Mouse (Mus musculus) kidney, embryonic 15.5 days (tissue): ENCODE measurements around the gene Enkd1. TPM values are rescaled to one million over a fixed set of nuclear protein-coding genes. Genes with fewer than 3 reads are reported as not detected.

Source experiments
- ATAC-seq: fragments of 200-750 bp; cut with Nextera tagmentation; replicated peaks from 2 replicates; pipeline ENCODE4 v1.8.0; 2017; ENCODE audit warnings: moderate TSS enrichment; ENCODE audit not compliant: low FRiP score
- H3K27ac ChIP-seq: fragments of 300-500 bp; sonication (generic); 2 replicates; pipeline ENCODE4 v1.5.1; 2015; ENCODE audit warnings: mild to moderate bottlenecking, inconsistent platforms
- H3K27me3 ChIP-seq: fragments of 300-500 bp; sonication (generic); 2 replicates; pipeline ENCODE4 v1.6.1; 2015; ENCODE audit warnings: inconsistent platforms
- H3K36me3 ChIP-seq: fragments of 300-500 bp; sonication (generic); 2 replicates; pipeline ENCODE4 v1.6.1; 2015; ENCODE audit warnings: inconsistent platforms
- H3K4me1 ChIP-seq: fragments of 300-500 bp; sonication (generic); 2 replicates; pipeline ENCODE4 v1.6.1; 2015; ENCODE audit warnings: inconsistent platforms
- H3K4me2 ChIP-seq: fragments of 300-500 bp; sonication (generic); 2 replicates; pipeline ENCODE4 v1.6.1; 2015; ENCODE audit warnings: moderate library complexity, mild to moderate bottlenecking, inconsistent platforms
- H3K4me3 ChIP-seq: fragments of 300-500 bp; sonication (generic); replicated peaks from 2 replicates; pipeline ENCODE4 v1.5.1; 2015; ENCODE audit warnings: mild to moderate bottlenecking, inconsistent platforms
- H3K9ac ChIP-seq: fragments of 300-500 bp; sonication (generic); 2 replicates; pipeline ENCODE4 v1.6.1; 2015; ENCODE audit warnings: mild to moderate bottlenecking, inconsistent platforms
- H3K9me3 ChIP-seq: fragments of 300-500 bp; sonication (generic); replicated peaks from 2 replicates; pipeline ENCODE4 v1.6.1; 2016; ENCODE audit warnings: inconsistent platforms
- WGBS: fragments of 180-500 bp; shearing (Covaris S2); methylation state at CpG from one replicate; pipeline ENCODE4 v1.1.7; 2015; ENCODE audit warnings: mixed read lengths; 5-methylcytosine and 5-hydroxymethylcytosine counted together
- polyA plus RNA-seq: library from polyadenylated mRNA; unstranded; fragments of >200 nt; fragmentation: Nextera tagmentation; extraction: Ambion mirVana; gene quantifications from 2 replicates; pipeline ENCODE4 v1.2.1, GENCODE M21; 2015

Enkd1 gene
- polyA plus RNA-seq, 1 experiment from 2014 or later: 31.0 TPM

DNA sequence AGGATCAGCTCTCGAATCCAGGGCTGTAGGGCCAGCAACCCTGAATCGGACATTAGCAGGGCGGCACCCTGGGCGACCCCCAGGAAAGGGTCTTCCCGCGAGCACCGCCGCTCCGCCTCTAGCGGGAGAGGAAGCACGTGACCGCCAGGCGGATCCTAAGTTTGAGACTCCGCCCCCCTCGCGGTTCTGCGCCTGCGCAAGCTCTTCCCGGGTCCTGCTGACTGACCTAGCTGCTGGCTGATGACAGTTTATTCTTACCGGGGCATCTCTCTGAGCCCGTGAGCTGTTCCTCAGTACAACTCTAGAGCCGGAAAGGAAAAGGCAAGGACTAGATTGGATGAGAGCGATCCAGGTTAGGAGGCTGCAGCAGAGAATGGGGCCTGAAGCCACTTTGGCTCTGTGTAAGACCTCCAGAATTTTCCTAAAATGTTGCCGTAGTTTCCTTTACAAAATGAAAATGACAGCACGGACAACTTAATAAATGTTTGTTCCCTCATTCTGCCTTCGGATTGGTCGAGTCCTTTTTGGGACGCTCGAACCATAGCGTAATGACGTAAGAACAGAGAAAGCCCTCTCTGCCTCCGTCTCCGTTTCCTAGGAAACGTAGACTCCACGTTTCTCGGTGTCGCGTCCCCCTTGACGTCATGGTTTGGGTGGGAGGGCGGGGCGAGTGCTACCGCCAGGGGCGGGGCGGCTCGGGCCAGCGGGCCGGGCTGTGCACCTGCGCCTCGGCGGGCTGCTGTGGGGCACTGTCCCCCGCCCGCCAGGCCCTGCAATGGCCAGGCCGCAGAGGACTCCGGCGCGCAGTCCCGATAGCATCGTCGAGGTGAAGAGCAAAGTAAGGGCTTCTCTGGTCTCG, 6.8 kb downstream of the Enkd1 start, which contains the start of the genes Acd and Pard6a:
Gene Acd, minus strand, starts transcription at position 137 of the 859 bp plus-strand sequence.
Gene Pard6a, plus strand, starts transcription at position 183 of the 859 bp plus-strand sequence.
- H3K4me2 ChIP-seq: peak within 1 kb of the TSS; percentile 82
- peak; percentile 80 for ATAC-seq
- no peaks in the 10 kb centered on the region for H3K9me3 ChIP-seq
- peak within 1 kb of the TSS; percentile 94 for H3K27ac ChIP-seq
- H3K9ac ChIP-seq: peak within 1 kb of the TSS; percentile 46
- H3K36me3 ChIP-seq: peaks cover 55% of the 10 kb centered on the region
- peaks cover 26% of the 10 kb centered on the region for H3K4me1 ChIP-seq
- H3K4me3 ChIP-seq: peak within 1 kb of the TSS; percentile 66
- H3K27me3 ChIP-seq: no peaks in the 10 kb centered on the region
- under 1% methylated on average over 59 of the region's 60 CpGs for WGBS

DNA sequence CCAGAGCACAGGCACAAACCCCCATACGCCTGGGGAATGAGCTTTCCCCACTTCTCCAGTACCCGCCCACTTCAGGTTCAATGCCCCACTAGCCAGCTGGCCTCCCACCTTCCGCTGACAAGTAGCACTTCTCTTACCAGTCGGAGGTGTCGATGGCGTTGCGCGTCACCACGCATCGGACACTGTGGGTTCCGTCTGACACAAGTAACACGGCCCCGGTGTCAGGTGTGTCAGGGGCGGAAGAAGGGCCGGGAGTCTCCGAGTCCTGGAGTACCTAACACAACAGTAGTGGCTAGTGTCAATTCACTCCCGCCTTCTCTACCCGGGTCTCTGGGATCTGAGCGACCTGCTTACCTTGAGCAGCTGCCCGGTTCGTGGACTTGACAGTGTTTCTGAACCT, 7.4 kb downstream of the Enkd1 start:
- peak overlapping the region; percentile 66 for H3K4me3 ChIP-seq
- H3K9me3 ChIP-seq: no peaks in the 10 kb centered on the region
- under 1% methylated on average over 21 of the region's 21 CpGs for WGBS
- H3K4me2 ChIP-seq: peak overlapping the region; percentile 82
- peaks cover 24% of the 10 kb centered on the region for H3K4me1 ChIP-seq
- H3K9ac ChIP-seq: peak overlapping the region; percentile 46
- peak; percentile 58 for ATAC-seq
- H3K36me3 ChIP-seq: peaks cover 56% of the 10 kb centered on the region
- no peaks in the 10 kb centered on the region for H3K27me3 ChIP-seq
- H3K27ac ChIP-seq: peak overlapping the region; percentile 94

DNA sequence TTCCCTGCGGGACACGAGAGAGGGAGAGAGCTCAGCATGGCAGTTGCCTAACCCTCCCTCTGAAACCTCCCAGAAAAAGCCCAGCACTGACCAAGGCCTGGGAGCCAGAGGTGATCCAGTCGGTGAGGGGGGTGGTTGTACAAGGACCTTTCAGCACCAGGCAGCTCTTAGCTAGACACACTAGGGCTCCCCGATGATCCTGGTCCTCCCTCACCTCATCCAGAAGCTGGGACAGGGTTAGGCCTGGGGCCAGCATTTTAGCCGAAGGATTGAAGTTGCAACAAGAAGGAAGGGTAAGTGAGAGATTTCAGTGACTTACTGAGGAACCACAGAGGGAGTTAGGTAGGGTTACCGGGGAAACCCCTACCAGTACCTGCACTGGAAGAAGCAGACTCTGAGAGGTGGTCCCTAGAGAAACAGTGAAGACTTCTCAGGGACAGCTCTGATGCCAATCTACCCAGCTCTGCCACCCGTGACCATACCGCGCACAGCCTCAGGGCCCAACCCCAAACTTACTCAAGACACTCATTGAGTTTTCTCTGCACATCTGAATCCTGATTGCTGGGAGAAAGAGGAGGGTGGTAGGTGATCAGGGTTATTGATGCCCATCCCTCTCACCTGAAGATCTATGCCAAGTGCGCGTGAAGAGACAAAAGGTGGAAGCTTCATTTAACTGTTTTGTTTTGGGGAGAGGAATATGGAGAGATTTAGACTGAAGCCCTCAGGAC, 8.4 kb downstream of the Enkd1 start:
- Histone ChIP-seq H3K27ac (no peak overlapping the region), H3K9ac (0 out of 2 replicates have a peak overlapping the region, but pooled peaks have one; percentile 46), H3K4me1 (peaks cover 26% of the 10 kb centered on the region), H3K36me3 (peaks cover 53% of the 10 kb centered on the region), H3K4me2 (peak overlapping the region; percentile 82), H3K27me3 (peaks cover 6% of the 10 kb centered on the region), H3K9me3 (no peaks in the 10 kb centered on the region), H3K4me3 (peak overlapping the region; percentile 66)
- no peak for ATAC-seq
- WGBS: 85% methylated on average over 11 of the region's 11 CpGs

DNA sequence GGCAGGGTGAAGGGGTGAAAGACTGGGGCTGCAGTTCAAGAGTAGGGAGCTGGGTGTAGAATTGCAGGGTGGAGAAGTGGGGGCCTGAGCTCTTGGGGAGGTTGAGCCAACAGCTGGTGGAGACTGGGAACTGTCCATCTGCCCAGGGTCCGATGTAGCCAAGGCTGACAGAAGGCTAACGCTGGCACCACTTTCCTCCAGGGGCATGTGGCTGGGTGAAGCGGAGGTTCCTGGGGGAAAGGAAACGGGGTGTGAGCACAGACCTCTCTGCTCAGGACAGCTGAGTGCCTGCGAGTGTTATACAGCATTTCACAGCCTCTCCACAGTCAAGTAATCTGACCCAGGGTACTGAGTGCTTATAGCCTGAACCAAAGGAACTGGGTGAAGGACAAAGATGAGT, 9.3 kb downstream of the Enkd1 start:
- Histone ChIP-seq H3K27ac (no peak overlapping the region), H3K27me3 (peaks cover 6% of the 10 kb centered on the region), H3K4me3 (no peak overlapping the region), H3K36me3 (peaks cover 44% of the 10 kb centered on the region), H3K9ac (no peak overlapping the region), H3K4me2 (no peak overlapping the region), H3K9me3 (no peaks in the 10 kb centered on the region), H3K4me1 (peaks cover 36% of the 10 kb centered on the region)
- no peak for ATAC-seq
- WGBS: 92% methylated on average over 5 of the region's 5 CpGs

DNA sequence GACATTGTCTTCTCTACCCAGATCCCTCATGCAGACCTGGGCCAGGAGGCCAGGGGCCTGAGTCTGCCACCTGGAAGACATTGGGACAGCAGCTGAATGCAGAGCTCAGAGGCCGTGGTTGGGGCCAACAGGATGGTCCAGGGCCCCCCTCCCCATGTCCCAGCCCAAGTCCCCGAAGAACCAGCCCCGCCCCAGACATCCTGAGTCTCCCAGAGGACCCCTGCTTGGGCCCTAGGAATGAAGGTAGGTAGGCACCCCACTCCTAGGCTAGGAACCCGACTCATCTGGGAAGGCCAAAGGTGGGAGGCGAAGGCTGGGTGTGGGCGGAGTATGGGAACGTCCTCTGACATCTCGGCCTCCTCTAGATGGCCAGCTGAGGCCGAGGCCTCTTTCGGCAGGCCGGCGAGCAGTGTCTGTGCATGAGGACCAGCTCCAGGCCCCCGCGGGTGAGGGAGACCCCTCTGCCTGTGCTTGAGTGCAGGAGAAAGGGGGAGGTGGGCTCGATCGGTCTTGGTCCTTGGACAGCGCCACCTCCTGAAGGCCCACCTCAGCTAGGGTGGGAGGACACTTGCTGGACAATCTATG, 10.7 kb downstream of the Enkd1 start:
- peaks cover 6% of the 10 kb centered on the region for H3K27me3 ChIP-seq
- peaks cover 36% of the 10 kb centered on the region for H3K4me1 ChIP-seq
- H3K9me3 ChIP-seq: no peaks in the 10 kb centered on the region
- 90% methylated on average over 17 of the region's 17 CpGs for WGBS
- ATAC-seq: no peak
- H3K4me2 ChIP-seq: no peak overlapping the region
- H3K27ac ChIP-seq: no peak overlapping the region
- no peak overlapping the region for H3K9ac ChIP-seq
- H3K4me3 ChIP-seq: no peak overlapping the region
- H3K36me3 ChIP-seq: peaks cover 35% of the 10 kb centered on the region

DNA sequence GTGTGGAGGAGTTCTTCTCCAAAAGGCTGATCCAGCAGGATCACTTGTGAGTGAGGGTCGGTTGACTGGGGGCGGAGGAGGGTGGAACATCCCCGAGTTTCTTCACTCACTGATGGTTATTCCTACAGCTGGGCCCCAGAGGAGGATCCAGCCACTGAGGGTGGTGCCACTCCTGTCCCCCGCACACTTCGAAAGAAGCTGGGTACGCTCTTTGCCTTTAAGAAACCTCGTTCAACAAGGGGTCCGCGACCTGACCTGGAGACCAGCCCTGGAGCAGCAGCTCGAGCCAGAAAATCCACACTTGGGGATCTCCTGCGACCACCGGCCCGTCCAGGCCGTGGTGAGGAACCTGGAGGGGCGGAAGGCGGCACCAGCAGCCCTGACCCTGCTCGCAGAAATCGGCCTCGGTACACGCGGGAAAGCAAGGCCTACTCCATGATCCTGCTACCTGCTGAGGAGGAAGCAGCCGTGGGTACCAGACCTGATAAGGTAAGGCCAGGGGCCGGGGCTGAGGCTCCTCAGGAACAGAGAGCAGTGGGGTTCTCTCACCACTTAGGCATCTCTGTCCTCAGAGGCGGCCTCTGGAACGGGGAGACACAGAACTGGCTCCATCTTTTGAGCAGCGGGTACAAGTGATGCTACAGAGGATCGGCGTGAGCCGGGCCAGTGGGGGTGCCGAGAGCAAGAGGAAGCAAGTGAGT, 12.8 kb downstream of the Enkd1 start:
- H3K4me3 ChIP-seq: no peak overlapping the region
- H3K9me3 ChIP-seq: no peaks in the 10 kb centered on the region
- H3K27ac ChIP-seq: no peak overlapping the region
- H3K36me3 ChIP-seq: peaks cover 35% of the 10 kb centered on the region
- H3K4me2 ChIP-seq: no peak overlapping the region
- H3K9ac ChIP-seq: no peak overlapping the region
- ATAC-seq: no peak
- peaks cover 25% of the 10 kb centered on the region for H3K4me1 ChIP-seq
- WGBS: 79% methylated on average over 30 of the region's 30 CpGs
- peaks cover 6% of the 10 kb centered on the region for H3K27me3 ChIP-seq

DNA sequence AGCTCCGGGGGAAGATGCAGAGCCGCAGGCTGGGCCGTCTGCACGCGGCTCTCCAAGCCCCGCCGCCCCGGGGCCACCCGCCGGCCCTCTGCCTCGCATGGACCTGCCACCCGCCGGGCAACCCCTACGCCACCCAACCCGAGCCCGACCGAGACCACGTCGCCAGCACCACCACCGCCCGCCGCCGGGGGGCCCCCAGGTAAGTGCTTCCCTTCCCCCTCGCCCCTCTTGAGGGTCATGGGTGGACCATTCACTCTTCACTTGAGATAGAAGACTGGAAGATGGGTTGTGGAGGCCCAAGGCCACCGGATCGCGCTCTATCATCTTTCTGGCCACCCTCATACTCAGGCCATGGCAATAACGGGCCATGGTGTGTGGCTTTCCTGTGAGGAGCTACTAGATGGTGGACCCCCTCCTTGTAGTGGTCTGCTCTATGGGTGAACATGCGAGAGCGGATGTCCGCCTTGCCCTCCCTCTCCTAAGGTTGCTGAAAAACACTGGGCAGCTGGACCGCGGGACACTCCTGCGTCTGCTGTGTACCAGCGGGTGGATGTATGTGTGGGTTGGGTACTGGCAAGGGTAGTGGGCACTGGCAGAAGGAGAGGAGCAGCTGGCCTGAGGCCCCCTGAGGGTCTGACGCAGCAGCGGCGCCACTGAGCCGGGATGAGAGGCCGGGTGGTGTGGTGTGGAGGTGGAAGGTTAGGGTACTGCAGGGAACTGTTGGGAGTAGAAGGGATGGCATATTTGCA, 13.8 kb downstream of the Enkd1 start:
- Histone ChIP-seq H3K4me1 (peaks cover 15% of the 10 kb centered on the region), H3K27me3 (peaks cover 6% of the 10 kb centered on the region), H3K27ac (no peak overlapping the region), H3K9ac (peak overlapping the region; percentile 34), H3K9me3 (no peaks in the 10 kb centered on the region), H3K36me3 (peaks cover 35% of the 10 kb centered on the region), H3K4me3 (peak overlapping the region; percentile 48), H3K4me2 (peak overlapping the region; percentile 94)
- ATAC-seq: peak; percentile 38; the same call in 1 of the 2 replicates
- WGBS: 6% methylated on average over 40 of the region's 40 CpGs

DNA sequence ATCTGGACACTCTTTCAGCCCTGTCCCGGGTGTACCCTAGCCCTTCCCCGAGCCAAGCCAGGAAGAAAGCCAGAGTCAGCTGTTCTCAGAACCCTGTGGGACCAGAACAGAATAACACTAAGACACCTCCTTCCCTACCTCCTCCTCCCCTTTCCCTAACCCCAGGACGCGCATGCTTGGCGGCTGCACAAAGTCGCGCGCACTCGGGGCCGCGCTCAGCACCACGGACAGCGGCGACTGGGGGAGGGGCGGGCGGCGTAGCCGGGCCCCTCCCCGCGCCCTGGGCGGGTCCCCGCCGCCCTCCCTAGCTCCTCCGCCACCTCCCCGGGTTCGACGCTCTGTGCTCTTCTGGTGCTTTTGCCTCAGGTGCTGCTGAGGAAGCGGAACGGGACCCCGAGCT, 14.4 kb downstream of the Enkd1 start:
- H3K4me1 ChIP-seq: peaks cover 15% of the 10 kb centered on the region
- peak overlapping the region; percentile 48 for H3K4me3 ChIP-seq
- WGBS: 3% methylated on average over 28 of the region's 30 CpGs
- H3K27ac ChIP-seq: no peak overlapping the region
- peak overlapping the region; percentile 94 for H3K4me2 ChIP-seq
- H3K9me3 ChIP-seq: no peaks in the 10 kb centered on the region
- ATAC-seq: peak; percentile 61
- peak overlapping the region; percentile 34 for H3K9ac ChIP-seq
- peaks cover 6% of the 10 kb centered on the region for H3K27me3 ChIP-seq
- H3K36me3 ChIP-seq: peaks cover 32% of the 10 kb centered on the region

DNA sequence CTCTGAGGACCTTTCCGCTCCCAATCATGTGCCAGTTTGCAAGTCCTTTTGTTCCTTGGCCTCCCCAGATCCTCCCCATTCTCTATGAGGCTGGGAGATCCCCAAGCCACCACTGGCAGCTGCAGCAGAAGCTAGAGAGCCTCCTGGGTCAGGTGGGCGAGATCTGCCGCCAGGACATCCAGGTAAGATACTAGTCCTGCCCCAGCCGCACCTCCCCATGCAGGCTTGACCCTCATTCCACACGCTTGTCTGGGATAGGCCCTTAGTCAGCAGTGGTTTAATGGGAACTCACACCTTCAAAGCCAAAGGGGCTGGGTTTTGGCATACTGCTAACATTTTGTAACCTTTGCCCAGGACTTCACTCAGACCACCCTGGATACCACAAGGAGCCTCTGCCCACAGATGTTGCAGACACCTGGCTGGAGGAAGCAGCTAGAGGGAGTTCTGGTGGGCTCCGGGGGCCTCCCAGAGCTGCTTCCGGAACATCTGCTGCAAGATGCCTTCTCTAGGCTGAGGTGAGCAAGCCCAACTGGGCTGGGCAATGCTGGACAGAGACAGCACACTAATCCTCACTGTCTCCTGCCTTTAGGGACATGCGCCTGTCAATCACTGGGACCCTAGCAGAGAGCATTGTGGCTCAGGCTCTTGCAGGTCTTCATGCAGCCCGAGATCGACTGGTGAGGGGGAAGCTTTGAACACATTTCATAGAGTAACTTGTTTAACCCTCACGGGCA, 15.4 kb downstream of the Enkd1 start:
- no peak for ATAC-seq
- no peak overlapping the region for H3K4me3 ChIP-seq

DNA sequence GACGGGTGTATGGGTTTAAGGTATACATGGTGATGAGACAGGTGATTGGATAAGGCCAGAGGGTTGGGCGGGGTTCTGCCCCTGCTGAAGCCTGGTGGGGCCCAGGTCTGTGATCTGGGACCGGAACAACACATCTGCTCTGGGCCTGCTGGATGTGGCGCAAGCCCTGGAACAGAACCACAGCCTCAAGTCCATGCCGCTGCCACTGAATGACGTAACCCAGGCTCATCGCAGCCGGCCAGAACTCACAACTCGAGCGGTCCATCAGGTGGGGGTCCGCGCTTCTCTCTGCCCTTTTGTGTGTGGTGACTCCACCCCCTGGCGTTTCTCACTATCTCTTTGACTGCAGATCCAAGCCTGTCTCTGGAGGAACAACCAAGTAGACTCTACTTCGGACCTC, 17.0 kb downstream of the Enkd1 start:
- H3K27me3 ChIP-seq: peaks cover 6% of the 10 kb centered on the region
- H3K36me3 ChIP-seq: peaks cover 6% of the 10 kb centered on the region; the same call in 1 of the 2 replicates
- H3K4me1 ChIP-seq: peaks cover 17% of the 10 kb centered on the region
- WGBS: 85% methylated on average over 14 of the region's 14 CpGs
- H3K4me2 ChIP-seq: no peak overlapping the region
- H3K9ac ChIP-seq: no peak overlapping the region
- H3K4me3 ChIP-seq: no peak overlapping the region
- H3K27ac ChIP-seq: no peak overlapping the region
- H3K9me3 ChIP-seq: no peaks in the 10 kb centered on the region
- no peak for ATAC-seq

More for the DNA sequence above, 15.4 kb downstream of the Enkd1 start:
- H3K27me3 ChIP-seq: peaks cover 6% of the 10 kb centered on the region
- H3K4me1 ChIP-seq: peaks cover 15% of the 10 kb centered on the region
- no peaks in the 10 kb centered on the region for H3K9me3 ChIP-seq
- H3K9ac ChIP-seq: no peak overlapping the region
- no peak overlapping the region for H3K4me2 ChIP-seq
- peaks cover 22% of the 10 kb centered on the region for H3K36me3 ChIP-seq
- 94% methylated on average over 11 of the region's 11 CpGs for WGBS
- H3K27ac ChIP-seq: no peak overlapping the region
